Mouse (Mus musculus) CD4-positive naive resting alpha-beta T cell, adult 76 days (primary cell): Measurements from ENCODE around the gene Crabp1. TPM values are rescaled to one million over a fixed set of nuclear protein-coding genes. Genes with fewer than 3 reads are reported as not detected.

Experiments used
- total RNA-seq: library from RNA; stranded (reverse); gene quantifications from one replicate; pipeline ENCODE4 v1.2.4, GENCODE M21; 2023

Crabp1 gene
- total RNA-seq, result not detected

DNA sequence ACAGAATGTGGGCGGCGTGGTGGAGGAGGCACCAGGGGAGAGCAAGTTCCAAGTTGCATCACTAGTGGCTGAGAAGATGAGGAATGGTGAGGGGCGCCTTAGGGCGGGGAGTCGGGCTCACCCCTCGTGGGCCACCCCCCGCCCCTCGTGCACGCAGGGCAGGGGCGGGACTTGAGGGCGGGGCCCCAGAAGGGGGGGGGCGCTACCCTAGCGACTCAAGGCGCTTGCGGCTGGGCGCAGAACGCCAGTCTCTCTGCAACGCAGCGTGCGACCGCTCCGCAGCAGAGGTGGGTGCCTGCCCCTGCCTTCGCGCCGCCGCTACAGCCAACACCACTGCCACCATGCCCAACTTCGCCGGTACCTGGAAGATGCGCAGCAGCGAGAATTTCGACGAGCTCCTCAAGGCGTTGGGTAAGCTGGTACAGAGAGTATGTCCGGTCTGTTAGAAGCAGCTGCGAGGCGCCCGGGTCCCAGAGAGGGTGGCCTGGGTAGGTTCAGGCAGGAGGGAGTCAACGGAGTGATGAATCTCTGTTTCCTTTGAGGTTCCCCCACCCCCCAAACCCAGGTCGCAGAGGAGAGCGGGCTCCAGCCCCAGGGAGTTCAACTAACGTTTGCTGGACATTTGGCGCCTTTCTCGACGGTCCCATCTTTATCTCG, at the start of gene Crabp1:
Gene Crabp1 (plus strand): TSS at position 188 of the 657 bp plus-strand sequence.

DNA sequence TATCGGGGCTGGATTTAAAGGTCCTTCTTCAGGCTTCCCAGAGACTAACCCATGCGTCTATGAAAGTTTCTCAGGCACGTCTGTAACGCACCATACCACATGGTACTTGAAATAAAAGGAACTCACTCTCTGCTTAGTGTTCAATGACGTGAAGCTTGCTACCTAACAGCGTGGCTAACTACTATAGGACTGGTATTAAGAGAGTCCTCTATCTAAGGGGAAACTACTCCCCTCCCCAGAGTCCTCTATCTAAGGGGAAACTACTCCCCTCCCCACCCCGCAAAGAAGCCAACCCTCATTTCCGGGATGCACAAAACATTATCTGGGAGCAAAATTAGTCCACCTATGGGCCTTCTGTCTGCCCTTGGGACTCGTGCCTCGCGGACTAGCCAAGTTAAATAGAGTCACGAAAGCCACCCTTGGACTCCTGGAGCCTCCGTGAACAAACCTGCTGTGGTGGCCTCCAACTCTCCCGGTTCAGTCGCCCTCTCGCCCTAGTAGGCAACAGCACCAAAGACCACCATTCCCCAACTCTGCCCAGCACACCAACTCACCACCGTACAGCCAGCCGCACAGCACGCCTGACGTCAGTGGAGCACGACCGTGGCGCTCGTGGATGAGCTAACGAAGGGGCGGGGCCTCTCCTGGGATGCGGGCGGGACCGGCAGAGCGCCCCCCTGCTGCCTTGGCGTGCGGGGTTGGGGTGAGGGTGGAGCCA, 30.5 kb upstream of the Crabp1 start, which contains the start of gene Wdr61:
Gene Wdr61 (minus strand): TSS at position 599 of the 718 bp plus-strand sequence.

Other genes with a start within 250 kb of the Crabp1 start
- not detected for gene Sh2d7, start 225.8 kb upstream of the Crabp1 start, total RNA-seq
- gene Cib2, start 204.5 kb upstream of the Crabp1 start, total RNA-seq, result not detected
- gene Idh3a, start 178.4 kb upstream of the Crabp1 start, total RNA-seq, result 39.5 TPM
- gene Acsbg1, start 102.9 kb upstream of the Crabp1 start, total RNA-seq, result 6.1 TPM
- 16.6 TPM for gene Dnaja4, start 65.9 kb upstream of the Crabp1 start, total RNA-seq
- gene Wdr61, start 30.2 kb upstream of the Crabp1 start, total RNA-seq, result 48.1 TPM
- gene Ireb2, start 99.0 kb downstream of the Crabp1 start, total RNA-seq, result 41.0 TPM
- 1.0 TPM for gene Hykk, start 152.5 kb downstream of the Crabp1 start, total RNA-seq
- 91.9 TPM for gene Psma4, start 186.0 kb downstream of the Crabp1 start, total RNA-seq
- gene AY074887, start 186.2 kb downstream of the Crabp1 start, total RNA-seq, result not detected
- gene Chrna5, start 216.1 kb downstream of the Crabp1 start, total RNA-seq, result not detected